Mouse (Mus musculus) cerebellum, adult 9-10 months (tissue): ENCODE results near the gene 3110009E18Rik.
A peak's percentile ranks its signal among the peaks of the same experiment; 100 is the strongest.

Experiments used
- DNase-seq: peaks from one replicate; pipeline ENCODE4 v3.0.0; 2022

3110009E18Rik gene

GRCm38 (mm10) chr1:120120969-120121811 is at the start of gene 3110009E18Rik, which contains the start of gene Dbi:
3110009E18Rik (plus strand) TSS chr1:120121187.
Dbi (minus strand) TSS chr1:120121078.
- peak; percentile 99 for DNase-seq

GRCm38 (mm10) chr1:120072900-120073299 is 48.1 kb upstream of the 3110009E18Rik start:
- peak; percentile 30 for DNase-seq

- DNase-seq, result peak; percentile 18
These were observed 47.3 kb upstream of the 3110009E18Rik start, which contains the start of gene Tmem37 for GRCm38 (mm10) chr1:120073519-120074306. Tmem37 (minus strand) TSS chr1:120074074.

- no peak for DNase-seq
These were observed 46.7 kb upstream of the 3110009E18Rik start for GRCm38 (mm10) chr1:120074307-120074702.

- DNase-seq, result peak; percentile 39
These were observed 46.1 kb upstream of the 3110009E18Rik start for GRCm38 (mm10) chr1:120074931-120075330.

GRCm38 (mm10) chr1:120075507-120075906 is 45.5 kb upstream of the 3110009E18Rik start:
- no peak for DNase-seq

GRCm38 (mm10) chr1:120077746-120078410 is 43.1 kb upstream of the 3110009E18Rik start:
- DNase-seq, result no peak

- no peak for DNase-seq
These were observed 40.4 kb upstream of the 3110009E18Rik start for GRCm38 (mm10) chr1:120080632-120081031.

GRCm38 (mm10) chr1:120082957-120083585 is 37.9 kb upstream of the 3110009E18Rik start:
- DNase-seq, result no peak

GRCm38 (mm10) chr1:120083921-120084517 is 37.0 kb upstream of the 3110009E18Rik start:
- no peak for DNase-seq

- no peak for DNase-seq
These were observed 35.3 kb upstream of the 3110009E18Rik start for GRCm38 (mm10) chr1:120085696-120086095.

GRCm38 (mm10) chr1:120086644-120087043 is 34.3 kb upstream of the 3110009E18Rik start:
- DNase-seq, result no peak

GRCm38 (mm10) chr1:120089180-120089579 is 31.8 kb upstream of the 3110009E18Rik start:
- no peak for DNase-seq

- DNase-seq, result no peak
These were observed 30.0 kb upstream of the 3110009E18Rik start for GRCm38 (mm10) chr1:120090880-120091570.

GRCm38 (mm10) chr1:120093482-120094134 is 27.4 kb upstream of the 3110009E18Rik start:
- peak; percentile 84 for DNase-seq

GRCm38 (mm10) chr1:120094920-120095319 is 26.1 kb upstream of the 3110009E18Rik start:
- no peak for DNase-seq

- peak; percentile 63 for DNase-seq
These were observed 22.7 kb upstream of the 3110009E18Rik start for GRCm38 (mm10) chr1:120098327-120098726.

- DNase-seq, result no peak
These were observed 21.5 kb upstream of the 3110009E18Rik start for GRCm38 (mm10) chr1:120099483-120099882.

- no peak for DNase-seq
These were observed 20.3 kb upstream of the 3110009E18Rik start for GRCm38 (mm10) chr1:120100456-120101226.

- DNase-seq, result no peak
These were observed 19.8 kb upstream of the 3110009E18Rik start for GRCm38 (mm10) chr1:120101227-120101609.
